Mouse (Mus musculus) frontal cortex, postnatal 10 days (tissue): ENCODE results near the gene Yap1.

ENCODE experiments used
- DNase-seq, 2 experiments: peaks; one replicate each; pipeline ENCODE4 v3.0.0; 2022; ENCODE audit warnings: low spot score in 2 of 2, mixed read lengths in 1 of 2

Yap1 gene

DNA sequence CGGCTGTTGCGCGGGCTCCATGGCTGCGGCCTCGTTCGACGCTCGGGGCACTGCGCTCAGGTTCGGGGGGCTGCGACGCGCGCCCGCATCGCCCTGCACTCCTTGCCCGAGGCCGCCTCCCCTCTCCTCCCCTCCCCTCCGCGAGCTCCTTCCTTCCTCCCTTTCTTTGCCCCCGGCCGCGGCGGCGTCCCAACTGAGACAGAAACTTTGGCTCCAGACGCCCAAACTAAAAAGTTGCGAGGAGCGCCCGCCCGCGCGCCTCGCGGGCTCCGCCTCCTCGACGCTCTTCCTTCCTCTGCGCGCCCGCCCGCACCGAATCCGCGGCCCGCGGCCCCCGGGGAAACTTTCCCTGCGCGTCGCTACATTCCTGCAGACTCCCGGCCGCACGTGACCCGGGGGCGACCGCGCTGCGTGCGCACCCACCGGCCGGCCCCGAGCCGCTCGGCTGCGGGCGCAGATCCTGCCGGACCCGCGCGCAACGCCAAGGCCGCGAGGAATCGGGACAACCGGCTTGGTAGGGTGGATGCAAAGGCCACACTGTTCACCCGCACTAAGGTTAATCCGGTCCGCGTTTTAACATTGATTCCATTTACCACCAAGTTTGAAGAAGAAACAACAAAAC, at the start of gene Yap1:
Gene Yap1 (minus strand): TSS at position 227 of the 622 bp plus-strand sequence.
- DNase-seq = peak; percentile 77 to 79

DNA sequence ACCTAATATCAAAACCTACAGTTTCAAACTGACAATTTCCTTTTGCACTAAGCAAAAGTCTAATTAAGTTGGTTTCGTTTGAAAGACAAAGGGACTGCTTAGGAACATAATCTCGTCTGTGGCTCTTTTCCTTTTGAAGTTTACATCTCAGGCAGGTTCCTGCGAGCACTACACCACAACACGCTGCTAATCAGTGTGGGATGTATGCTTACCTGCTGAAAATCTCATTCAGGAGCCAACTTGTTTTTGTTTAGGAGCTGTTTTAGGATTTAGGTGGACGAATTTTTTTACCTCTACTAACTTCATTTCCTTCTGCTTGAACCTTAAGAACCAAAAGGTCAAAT, 38.6 kb upstream of the Yap1 start:
- no peak for DNase-seq

GRCm38 (mm10) chr9:8042338-8043043, 38.1 kb upstream of the Yap1 start, which contains the start of gene Cfap300:
Gene Cfap300, minus strand, starts transcription at chr9:8042823.
- peak; percentile 95 to 97 for DNase-seq

DNA sequence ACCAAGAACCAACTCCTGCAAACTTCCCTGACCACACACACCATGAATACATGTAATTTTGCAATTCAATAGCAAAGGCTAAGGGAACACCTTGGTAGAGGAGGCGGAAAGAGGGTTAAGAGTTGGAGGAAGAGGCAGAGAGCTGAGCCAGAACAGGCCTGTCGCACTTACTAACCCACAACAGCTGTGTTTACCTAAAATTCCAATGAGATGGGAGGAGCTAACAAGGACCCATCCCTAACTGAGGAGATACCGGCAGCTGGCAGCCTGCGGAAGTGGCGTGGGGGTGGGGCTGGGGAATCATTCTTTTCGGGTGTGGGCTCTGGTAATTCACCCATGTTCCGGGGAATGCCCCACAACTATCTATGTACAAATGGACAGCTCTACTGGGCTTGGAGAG, 31.1 kb upstream of the Yap1 start:
- DNase-seq = no peak

GRCm38 (mm10) chr9:8035091-8035490, 30.7 kb upstream of the Yap1 start:
- DNase-seq = no peak

GRCm38 (mm10) chr9:8034143-8034542, 29.7 kb upstream of the Yap1 start:
- no peak for DNase-seq

- DNase-seq = no peak
These were observed 28.5 kb upstream of the Yap1 start for GRCm38 (mm10) chr9:8032847-8033246.

DNA sequence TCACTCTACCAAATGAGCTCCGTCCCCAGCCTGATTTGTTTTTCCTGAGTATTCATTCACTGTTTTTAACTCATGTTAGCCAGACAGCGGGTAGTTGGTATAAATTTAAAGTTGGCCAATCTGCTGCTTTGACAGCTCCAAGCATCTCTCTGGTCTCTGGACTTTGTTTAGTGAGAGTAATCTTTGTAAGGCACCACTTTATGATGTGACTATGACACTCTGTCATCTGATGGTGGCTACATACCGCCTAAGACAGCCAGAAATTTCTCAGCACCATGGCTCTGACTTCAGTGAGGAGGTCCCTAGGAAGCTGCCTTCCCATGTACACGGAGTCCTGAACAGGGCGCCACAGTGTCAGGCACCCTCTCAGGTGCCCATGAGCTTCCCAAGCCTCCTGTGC, 14.2 kb upstream of the Yap1 start:
- DNase-seq = no peak

- no peak for DNase-seq
These were observed 13.0 kb upstream of the Yap1 start for GRCm38 (mm10) chr9:8017253-8017913.

- DNase-seq = peak; percentile 13 to 34
These were observed 810 bp downstream of the Yap1 start for GRCm38 (mm10) chr9:8003301-8004271.

- no peak for DNase-seq
These were observed 1.6 kb downstream of the Yap1 start for GRCm38 (mm10) chr9:8002806-8003205.

GRCm38 (mm10) chr9:8001352-8001751, 3.0 kb downstream of the Yap1 start:
- DNase-seq = no peak

DNA sequence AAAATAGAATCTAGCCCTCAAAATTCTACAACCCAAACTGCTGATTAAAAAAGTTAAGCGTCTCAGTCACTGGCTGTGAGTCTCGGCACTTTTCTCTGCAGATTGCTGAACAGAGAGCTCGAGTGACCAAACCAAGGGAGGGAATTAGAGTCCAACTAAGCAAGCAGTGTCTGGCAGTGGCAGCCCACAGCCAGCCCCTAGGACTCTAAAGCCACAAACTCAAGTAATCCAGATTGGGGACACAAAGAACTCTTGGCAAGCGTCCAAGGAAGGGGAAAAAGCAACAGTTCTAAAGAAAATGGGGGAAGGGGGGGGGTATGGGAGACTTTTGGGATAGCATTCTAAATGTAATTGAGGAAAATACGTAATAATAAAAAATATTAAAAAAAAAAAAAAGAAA, 10.1 kb downstream of the Yap1 start:
- no peak for DNase-seq

GRCm38 (mm10) chr9:7992651-7993050, 11.7 kb downstream of the Yap1 start:
- DNase-seq = no peak

- DNase-seq = no peak
These were observed 13.5 kb downstream of the Yap1 start for GRCm38 (mm10) chr9:7990897-7991296.

DNA sequence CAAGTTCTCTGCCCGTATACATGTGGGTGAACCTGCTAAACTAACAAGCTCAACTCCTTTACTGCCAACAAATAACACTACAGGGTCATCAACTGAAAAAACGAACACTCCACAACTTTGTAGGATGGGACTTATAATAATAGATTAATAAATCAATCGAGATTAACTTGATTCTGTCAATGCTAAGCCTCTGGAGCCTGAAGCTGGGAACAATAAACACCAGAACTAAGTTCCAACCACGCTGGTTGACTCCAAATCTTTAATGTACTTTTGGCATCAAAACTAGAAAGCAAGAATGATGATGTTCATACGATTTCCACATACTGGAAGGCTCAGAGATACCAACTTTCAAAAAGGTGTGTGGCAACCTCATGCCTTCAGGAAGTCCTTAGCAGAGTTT, 17.3 kb downstream of the Yap1 start:
- DNase-seq = no peak

- no peak for DNase-seq
These were observed 20.1 kb downstream of the Yap1 start for GRCm38 (mm10) chr9:7984287-7984686.

- DNase-seq = no peak
These were observed 20.7 kb downstream of the Yap1 start for GRCm38 (mm10) chr9:7983665-7984064.

GRCm38 (mm10) chr9:7980162-7980561, 24.2 kb downstream of the Yap1 start:
- no peak for DNase-seq

GRCm38 (mm10) chr9:7979153-7979916, 25.1 kb downstream of the Yap1 start:
- DNase-seq = no peak

DNA sequence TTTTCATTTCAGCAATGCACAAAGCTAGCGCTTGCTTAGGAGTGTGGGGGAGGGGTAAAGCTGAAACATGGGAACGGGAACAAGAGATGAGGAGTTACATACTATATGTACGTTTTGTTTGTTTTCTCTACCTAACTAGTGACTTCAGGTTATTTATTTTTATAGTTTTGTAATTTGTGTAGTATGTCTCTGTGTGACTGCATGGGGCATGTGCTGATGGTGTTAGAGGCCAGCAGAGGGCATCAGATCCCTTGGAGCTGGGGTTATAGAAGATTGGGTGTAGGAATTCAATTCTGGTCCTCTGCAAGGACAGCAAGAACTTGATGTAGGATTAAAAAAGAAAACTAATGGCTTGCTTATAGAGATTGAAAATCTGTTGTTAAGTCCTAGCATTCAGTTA, 25.9 kb downstream of the Yap1 start:
- DNase-seq = no peak
